Mouse (Mus musculus) brain, embryonic 14.5 days (tissue): Measurements from ENCODE around the gene Sept9.
"Not testable (repeated sequence)": the region's sequence is repeated elsewhere in the genome, so short reads cannot be mapped to it uniquely, and the experiment has no call there.

Source experiments
- CTCF ChIP-seq: fragments of 200-500 bp; IDR thresholded peaks from 2 replicates; pipeline ENCODE4 v1.5.1; 2012; ENCODE audit warnings: inconsistent platforms, mild to moderate bottlenecking, moderate library complexity, borderline replicate concordance; ENCODE audit not compliant: insufficient read depth, insufficient read length; ENCODE audit errors: extremely low read depth
- POLR2A ChIP-seq: fragments of 200-500 bp; IDR thresholded peaks from 2 replicates; pipeline ENCODE4 v1.6.1; 2012; ENCODE audit warnings: mild to moderate bottlenecking, inconsistent platforms, borderline replicate concordance; ENCODE audit not compliant: poor library complexity, insufficient read depth, insufficient read length, severe bottlenecking; ENCODE audit errors: extremely low read depth

DNA sequence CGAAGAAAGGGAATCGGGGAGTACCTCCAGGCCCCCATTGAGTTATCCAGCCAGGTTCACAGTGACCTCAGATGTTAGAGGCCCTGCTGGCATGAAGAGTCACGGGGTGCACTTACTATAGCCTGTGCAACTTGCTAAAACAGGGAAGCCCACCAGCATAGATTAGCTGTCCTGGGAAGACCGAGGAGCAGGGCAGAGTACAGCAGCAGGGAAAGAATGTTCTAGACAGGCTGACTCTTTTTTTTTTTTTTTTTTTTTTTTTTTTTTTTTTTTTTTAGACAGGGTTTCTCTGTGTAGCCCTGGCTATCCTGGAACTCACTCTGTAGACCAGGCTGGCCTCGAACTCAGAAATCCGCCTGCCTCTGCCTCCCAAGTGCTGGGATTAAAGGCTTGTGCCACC, 143.0 kb downstream of the Sept9 start:
- not testable (repeated sequence) for TF ChIP-seq POLR2A, CTCF
